Mouse (Mus musculus) heart, embryonic 13.5 days (tissue): ENCODE measurements around the gene Glmp. TPM values are rescaled to one million over a fixed set of nuclear protein-coding genes. Genes with fewer than 3 reads are reported as not detected.
"Not testable (repeated sequence)": the region's sequence is repeated elsewhere in the genome, so short reads cannot be mapped to it uniquely, and the experiment has no call there.

ENCODE experiments used
- ATAC-seq: fragments of 200-750 bp; cut with Nextera tagmentation; 2 replicates; pipeline ENCODE4 v1.8.0; 2017; ENCODE audit warnings: moderate TSS enrichment; ENCODE audit not compliant: insufficient number of reproducible peaks, low FRiP score, low TSS enrichment; ENCODE audit errors: extremely low read depth
- H3K27ac ChIP-seq: fragments of 300-500 bp; sonication (generic); replicated peaks from 2 replicates; pipeline ENCODE4 v1.5.1; 2015; ENCODE audit warnings: moderate library complexity, mild to moderate bottlenecking, inconsistent platforms
- H3K27me3 ChIP-seq: fragments of 300-500 bp; sonication (generic); replicated peaks from 2 replicates; pipeline ENCODE4 v1.6.1; 2015; ENCODE audit warnings: mild to moderate bottlenecking, inconsistent platforms
- H3K36me3 ChIP-seq: fragments of 300-500 bp; sonication (generic); 2 replicates; pipeline ENCODE4 v1.6.1; 2015; ENCODE audit warnings: mild to moderate bottlenecking, inconsistent platforms
- H3K4me1 ChIP-seq: fragments of 300-500 bp; sonication (generic); 2 replicates; pipeline ENCODE4 v1.6.1; 2015; ENCODE audit warnings: inconsistent platforms
- H3K4me2 ChIP-seq: fragments of 300-500 bp; sonication (generic); 2 replicates; pipeline ENCODE4 v1.6.1; 2015; ENCODE audit warnings: inconsistent platforms, mild to moderate bottlenecking, moderate library complexity
- H3K4me3 ChIP-seq: fragments of 300-500 bp; sonication (generic); 2 replicates; pipeline ENCODE4 v1.5.1; 2015; ENCODE audit warnings: moderate library complexity, mild to moderate bottlenecking, inconsistent platforms
- H3K9ac ChIP-seq: fragments of 300-500 bp; sonication (generic); 2 replicates; pipeline ENCODE4 v1.6.1; 2015; ENCODE audit warnings: inconsistent platforms, mild to moderate bottlenecking, moderate library complexity
- H3K9me3 ChIP-seq: fragments of 300-500 bp; sonication (generic); 2 replicates; pipeline ENCODE4 v1.6.1; 2016; ENCODE audit warnings: inconsistent platforms
- WGBS: fragments of 180-500 bp; shearing (Covaris S2); methylation state at CpG from one replicate; pipeline ENCODE4 v1.1.7; 2015; ENCODE audit warnings: mixed read lengths; 5-methylcytosine and 5-hydroxymethylcytosine counted together
- polyA plus RNA-seq: library from polyadenylated mRNA; unstranded; fragments of >200 nt; fragmentation: Nextera tagmentation; extraction: Ambion mirVana; gene quantifications from 2 replicates; pipeline ENCODE4 v1.2.1, GENCODE M21; 2015

Glmp gene
- 160 and 173 TPM in 2 replicates for polyA plus RNA-seq

- Histone ChIP-seq H3K27me3 (no peaks in the 10 kb centered on the region), H3K4me1 (peaks cover 14% of the 10 kb centered on the region), H3K4me2 (peak within 1 kb of the TSS; percentile 94), H3K9ac (peak within 1 kb of the TSS; percentile 92), H3K36me3 (peaks cover 76% of the 10 kb centered on the region), H3K27ac (peak within 1 kb of the TSS; percentile 63), H3K9me3 (no peaks in the 10 kb centered on the region), H3K4me3 (peak within 1 kb of the TSS; percentile 85)
- WGBS = under 1% methylated on average over 10 of the region's 10 CpGs
- ATAC-seq = peak; percentile 73; the same call in 1 of the 2 replicates
These were observed at the start of gene Glmp for GRCm38 (mm10) chr3:88324951-88325405. Gene Glmp (plus strand): TSS chr3:88325023.

- 62% methylated on average over 2 of the region's 2 CpGs for WGBS
- no peak overlapping the region for H3K9ac ChIP-seq
- H3K36me3 ChIP-seq = no peaks in the 10 kb centered on the region
- H3K4me2 ChIP-seq = no peak overlapping the region
- no peak for ATAC-seq
- H3K27ac ChIP-seq = no peak overlapping the region
- H3K9me3 ChIP-seq = no peaks in the 10 kb centered on the region
- H3K27me3 ChIP-seq = no peaks in the 10 kb centered on the region
- no peaks in the 10 kb centered on the region for H3K4me1 ChIP-seq
- H3K4me3 ChIP-seq = no peak overlapping the region
These were observed 48.7 kb upstream of the Glmp start for GRCm38 (mm10) chr3:88276121-88276520.

GRCm38 (mm10) chr3:88276529-88277143 is 48.2 kb upstream of the Glmp start:
- H3K36me3 ChIP-seq = no peaks in the 10 kb centered on the region
- H3K27me3 ChIP-seq = no peaks in the 10 kb centered on the region
- H3K4me1 ChIP-seq = no peaks in the 10 kb centered on the region
- WGBS = 38% methylated on average over 7 of the region's 7 CpGs
- no peak overlapping the region for H3K9ac ChIP-seq
- H3K9me3 ChIP-seq = no peaks in the 10 kb centered on the region
- ATAC-seq = no peak
- no peak overlapping the region for H3K4me2 ChIP-seq
- H3K4me3 ChIP-seq = no peak overlapping the region
- H3K27ac ChIP-seq = no peak overlapping the region

- 81% methylated on average over 2 of the region's 2 CpGs for WGBS
- no peak overlapping the region for H3K4me3 ChIP-seq
These were observed 44.8 kb upstream of the Glmp start for GRCm38 (mm10) chr3:88280035-88280434.

GRCm38 (mm10) chr3:88281141-88281916 is 43.5 kb upstream of the Glmp start:
- not testable (repeated sequence) for H3K27me3 ChIP-seq, H3K27ac ChIP-seq, H3K4me1 ChIP-seq, H3K4me3 ChIP-seq, ATAC-seq, H3K36me3 ChIP-seq, H3K9ac ChIP-seq, H3K9me3 ChIP-seq, H3K4me2 ChIP-seq
- 61% methylated on average over 11 of the region's 11 CpGs for WGBS

More at GRCm38 (mm10) chr3:88280035-88280434, 44.8 kb upstream of the Glmp start:
- Histone ChIP-seq H3K9me3 (no peaks in the 10 kb centered on the region), H3K27ac (no peak overlapping the region), H3K4me1 (no peaks in the 10 kb centered on the region), H3K36me3 (no peaks in the 10 kb centered on the region), H3K27me3 (no peaks in the 10 kb centered on the region), H3K9ac (no peak overlapping the region), H3K4me2 (no peak overlapping the region)
- ATAC-seq = no peak

GRCm38 (mm10) chr3:88284815-88285564 is 39.8 kb upstream of the Glmp start:
- H3K4me1 ChIP-seq, H3K4me2 ChIP-seq, H3K4me3 ChIP-seq, H3K9ac ChIP-seq, H3K27ac ChIP-seq, ATAC-seq, H3K27me3 ChIP-seq, H3K9me3 ChIP-seq: not testable (repeated sequence)
- H3K36me3 ChIP-seq = peaks cover 15% of the 10 kb centered on the region
- 91% methylated on average over 14 of the region's 14 CpGs for WGBS

GRCm38 (mm10) chr3:88285565-88285895 is 39.3 kb upstream of the Glmp start:
- H3K4me2 ChIP-seq, H3K9me3 ChIP-seq, ATAC-seq, H3K4me3 ChIP-seq, H3K27ac ChIP-seq, H3K27me3 ChIP-seq, H3K4me1 ChIP-seq, H3K9ac ChIP-seq: not testable (repeated sequence)
- WGBS = no CpG with 5 or more reads among the region's 2 CpGs
- H3K36me3 ChIP-seq = peaks cover 15% of the 10 kb centered on the region

- Histone ChIP-seq H3K9me3 (no peaks in the 10 kb centered on the region), H3K27ac (no peak within 1 kb of the TSS), H3K27me3 (no peaks in the 10 kb centered on the region), H3K4me3 (no peak within 1 kb of the TSS), H3K9ac (no peak within 1 kb of the TSS), H3K36me3 (peaks cover 15% of the 10 kb centered on the region), H3K4me1 (no peaks in the 10 kb centered on the region), H3K4me2 (no peak within 1 kb of the TSS)
- WGBS = 88% methylated on average over 4 of the region's 4 CpGs
- no peak for ATAC-seq
These were observed 37.7 kb upstream of the Glmp start, which contains the start of gene Gm38392 for GRCm38 (mm10) chr3:88287110-88287509. Gene Gm38392 (minus strand): TSS chr3:88287210.

- 57% methylated on average over 8 of the region's 10 CpGs for WGBS
These were observed 36.6 kb upstream of the Glmp start for GRCm38 (mm10) chr3:88288133-88288713.

GRCm38 (mm10) chr3:88291970-88292369 is 32.9 kb upstream of the Glmp start:
- WGBS = 54% methylated on average over 4 of the region's 4 CpGs

More at GRCm38 (mm10) chr3:88288133-88288713, 36.6 kb upstream of the Glmp start:
- ATAC-seq, H3K27me3 ChIP-seq, H3K9me3 ChIP-seq, H3K4me3 ChIP-seq, H3K4me1 ChIP-seq, H3K4me2 ChIP-seq, H3K27ac ChIP-seq, H3K9ac ChIP-seq: not testable (repeated sequence)
- H3K36me3 ChIP-seq = peaks cover 15% of the 10 kb centered on the region

GRCm38 (mm10) chr3:88295272-88295671 is 29.6 kb upstream of the Glmp start:
- not testable (repeated sequence) for H3K9me3 ChIP-seq, H3K27ac ChIP-seq, H3K27me3 ChIP-seq, ATAC-seq
- Histone ChIP-seq H3K4me3 (peak overlapping the region; percentile 67), H3K4me1 (peaks cover 27% of the 10 kb centered on the region), H3K36me3 (peaks cover 15% of the 10 kb centered on the region), H3K4me2 (peak overlapping the region; percentile 86), H3K9ac (peak overlapping the region; percentile 81; the same call in 1 of the 2 replicates)
- WGBS = 65% methylated on average over 1 of the region's 1 CpGs

More at GRCm38 (mm10) chr3:88291970-88292369, 32.9 kb upstream of the Glmp start:
- Histone ChIP-seq H3K4me1 (peaks cover 9% of the 10 kb centered on the region), H3K27me3 (no peaks in the 10 kb centered on the region), H3K9ac (no peak overlapping the region), H3K4me3 (no peak overlapping the region), H3K27ac (no peak overlapping the region), H3K36me3 (no peaks in the 10 kb centered on the region; the same call in 1 of the 2 replicates), H3K4me2 (no peak overlapping the region), H3K9me3 (no peaks in the 10 kb centered on the region)
- no peak for ATAC-seq
